In genomic region chr1:189876162-189876561, GRCm38 (mm10) we compare ENCODE assay signal across 22 mouse cellular contexts. TPM values are rescaled to one million over a fixed set of nuclear protein-coding genes. Genes with fewer than 3 reads are reported as not detected.
A peak's percentile ranks its signal among the peaks of the same experiment; 100 is the strongest.
DNase-seq lines count a peak whose midpoint lies in the region; ATAC-seq and TF ChIP-seq lines count a peak whose summit lies in the region.
"Had no signal": no experiment of that assay in that cellular context is flagged by ENCODE, and none has a peak within 500 bp of the region (broad histone marks: within the 10 kb centered on the region; RNA-seq: fewer than 3 reads in every experiment).

No protein-coding gene starts in this region.

- no peak overlapping the region for H3K4me2 ChIP-seq in lung, postnatal 0 days (replicated peaks; ENCODE audit: low read depth, low read length)
- H3K4me2 ChIP-seq in heart, embryonic 14.5 days (ENCODE audit: low read length), result peak overlapping the region; percentile 39
- H3K4me2 ChIP-seq: embryonic facial prominence, embryonic 13.5 days; forebrain, embryonic 12.5 days; intestine, embryonic 15.5 days; midbrain, embryonic 12.5 days had no signal

- H3K4me3 ChIP-seq in lung, postnatal 0 days (ENCODE audit: low read depth, low read length), result no peak overlapping the region
- no peak overlapping the region for H3K4me3 ChIP-seq in heart, embryonic 14.5 days (ENCODE audit: control insufficient read depth in 1 of 2, insufficient read depth in 1 of 2, low read depth in 1 of 2, low read length in 2 of 2)
- no peak overlapping the region for H3K4me3 ChIP-seq in embryonic facial prominence, embryonic 10.5 days
- H3K4me3 ChIP-seq: embryonic facial prominence, embryonic 13.5 days; erythroblast, embryonic 14.5 days; forebrain, embryonic 12.5 days; intestine, embryonic 15.5 days; left cerebral cortex, adult 2 months; midbrain, embryonic 12.5 days had no signal

- TF ChIP-seq EP300 in lung, postnatal 0 days (IDR thresholded peaks at IDR 0.05), result no peak

- no peaks in the 10 kb centered on the region for H3K9me3 ChIP-seq in lung, postnatal 0 days (ENCODE audit: low read length)
- H3K9me3 ChIP-seq in heart, embryonic 14.5 days (ENCODE audit: control insufficient read depth, low read length), result no peaks in the 10 kb centered on the region
- H3K9me3 ChIP-seq in embryonic facial prominence, embryonic 10.5 days, result no peaks in the 10 kb centered on the region
- H3K9me3 ChIP-seq: embryonic facial prominence, embryonic 13.5 days; forebrain, embryonic 12.5 days; intestine, embryonic 15.5 days; midbrain, embryonic 12.5 days had no signal

- ATAC-seq in lung, postnatal 0 days, result no peak
- peak; percentile 37 for ATAC-seq in heart, embryonic 14.5 days (ENCODE audit: insufficient number of reproducible peaks, insufficient read depth, low FRiP score, low read depth)
- ATAC-seq: activated CD4-positive, CD25-positive, alpha-beta regulatory T cell, adult 4 months; hindbrain, embryonic 16.5 days had no signal

- H3K4me1 ChIP-seq in lung, postnatal 0 days (ENCODE audit: insufficient read depth, low read depth, low read length), result no peaks in the 10 kb centered on the region
- peaks cover 31 to 49% of the 10 kb centered on the region in 2 experiments for H3K4me1 ChIP-seq in heart, embryonic 14.5 days (ENCODE audit: control insufficient read depth in 2 of 2, insufficient read depth in 2 of 2, low read length in 2 of 2)
- peaks cover 23% of the 10 kb centered on the region for H3K4me1 ChIP-seq in embryonic facial prominence, embryonic 10.5 days
- H3K4me1 ChIP-seq: forebrain, embryonic 12.5 days; midbrain, embryonic 12.5 days had no signal

- H3K9ac ChIP-seq in lung, postnatal 0 days (replicated peaks; ENCODE audit: low read depth), result no peak overlapping the region
- peak overlapping the region; percentile 44 for H3K9ac ChIP-seq in heart, embryonic 14.5 days (ENCODE audit: low read length)
- H3K9ac ChIP-seq: embryonic facial prominence, embryonic 13.5 days; forebrain, embryonic 12.5 days; intestine, embryonic 15.5 days; liver, embryonic 14.5 days; midbrain, embryonic 12.5 days had no signal

- DNase-seq in heart, adult 8-10 months (ENCODE audit: low spot score), result peak; percentile 45
- DNase-seq in heart, postnatal 36 days, result no peak
- DNase-seq in lung, postnatal 0 days (ENCODE audit: low spot score), result no peak
- no peak for DNase-seq in lung, postnatal 14 days
- no peak for DNase-seq in embryonic facial prominence, embryonic 10.5 days (ENCODE audit: low spot score)
- no peak for DNase-seq in adrenal gland, postnatal 4 days (ENCODE audit: low spot score in 2 of 2)
- DNase-seq: adrenal gland, adult 8-10 months; cerebellum, adult 2 months; cerebellum, postnatal 25 days; lung, postnatal 10 days; thymus, adult 2 months; thymus, postnatal 4 days had no signal

- TF ChIP-seq CTCF in lung, postnatal 0 days (IDR thresholded peaks at IDR 0.05), result no peak

- peak overlapping the region; percentile 52; the same call in 1 of the 2 replicates for H3K27ac ChIP-seq in lung, postnatal 0 days (ENCODE audit: low read length)
- peak overlapping the region; percentile 63 to 73 for H3K27ac ChIP-seq in heart, embryonic 14.5 days (replicated peaks in 1 of 2; ENCODE audit: control insufficient read depth in 1 of 2, insufficient read depth in 1 of 2, low read depth in 2 of 2, low read length in 2 of 2)
- H3K27ac ChIP-seq in embryonic facial prominence, embryonic 10.5 days (replicated peaks), result no peak overlapping the region
- H3K27ac ChIP-seq: embryonic facial prominence, embryonic 13.5 days; forebrain, embryonic 12.5 days; intestine, embryonic 15.5 days; left cerebral cortex, adult 2 months; liver, embryonic 14.5 days; midbrain, embryonic 12.5 days had no signal

- H3K36me3 ChIP-seq in lung, postnatal 0 days (ENCODE audit: insufficient read depth, low read length), result no peaks in the 10 kb centered on the region
- H3K36me3 ChIP-seq in heart, embryonic 14.5 days (ENCODE audit: control insufficient read depth, insufficient read depth, low read length), result peaks cover 38% of the 10 kb centered on the region
- peaks cover 23% of the 10 kb centered on the region for H3K36me3 ChIP-seq in embryonic facial prominence, embryonic 10.5 days (replicated peaks)
- H3K36me3 ChIP-seq: forebrain, embryonic 12.5 days; intestine, embryonic 15.5 days; midbrain, embryonic 12.5 days had no signal

- 68% methylated on average over 8 of the region's 8 CpGs for WGBS in lung, postnatal 0 days
- WGBS in heart, embryonic 14.5 days, result 28% methylated on average over 8 of the region's 8 CpGs
- 82% methylated on average over 8 of the region's 8 CpGs for WGBS in embryonic facial prominence, embryonic 10.5 days

- intact Hi-C loops in heart, postnatal 36 days (cut with DNase I), result no loop called here

- no peaks in the 10 kb centered on the region for H3K27me3 ChIP-seq in lung, postnatal 0 days (replicated peaks; ENCODE audit: insufficient read depth, low read length)
- no peaks in the 10 kb centered on the region for H3K27me3 ChIP-seq in heart, embryonic 14.5 days (ENCODE audit: control insufficient read depth, insufficient read depth, low read length)
- no peaks in the 10 kb centered on the region for H3K27me3 ChIP-seq in embryonic facial prominence, embryonic 10.5 days (replicated peaks; ENCODE audit: low read depth, poor library complexity, severe bottlenecking)
- H3K27me3 ChIP-seq: embryonic facial prominence, embryonic 13.5 days; forebrain, embryonic 12.5 days; intestine, embryonic 15.5 days; midbrain, embryonic 12.5 days had no signal

RNA-seq across cellular contexts. Expression of gene Smyd2, which starts 46.0 kb away (rescaled TPM):
- total RNA-seq in heart, adult 8-10 months (2022), result 100 to 1,000 TPM in 2 of 4 experiments, 10 to 100 TPM in 2; 83.0 to 114 (median 106) TPM
- 100 to 1,000 TPM; 101 to 110 TPM for total RNA-seq in heart, postnatal 36 days (2021)
- 34.3 and 35.9 TPM in 2 replicates for polyA plus RNA-seq in lung, postnatal 0 days (2015; fragmentation: Nextera tagmentation; extraction: Ambion mirVana)
- 227 and 246 TPM in 2 replicates for polyA plus RNA-seq in heart, embryonic 14.5 days (2014; fragmentation: Nextera tagmentation; extraction: Ambion mirVana)
- 78.5 and 84.3 TPM in 2 replicates for polyA plus RNA-seq in embryonic facial prominence, embryonic 10.5 days (2016; fragmentation: Nextera tagmentation; extraction: Ambion mirVana)
- 100 to 1,000 TPM in 1 of 2 experiments, 10 to 100 TPM in 1; 97.9 to 100 TPM for total RNA-seq in adrenal gland, postnatal 4 days (2021)
